Mouse (Mus musculus) c-Kit-positive CD71-positive TER-119-positive erythroid progenitor cells, embryonic 14.5 days (primary cell): ENCODE data around the gene Rhox3e.
"Not testable (repeated sequence)": the region's sequence is repeated elsewhere in the genome, so short reads cannot be mapped to it uniquely, and the experiment has no call there.

Experiments
- DNase-seq: peaks from one replicate; pipeline ENCODE4 v3.0.0-alpha.2; 2013; ENCODE audit warnings: low spot score

The Rhox3e gene

DNA sequence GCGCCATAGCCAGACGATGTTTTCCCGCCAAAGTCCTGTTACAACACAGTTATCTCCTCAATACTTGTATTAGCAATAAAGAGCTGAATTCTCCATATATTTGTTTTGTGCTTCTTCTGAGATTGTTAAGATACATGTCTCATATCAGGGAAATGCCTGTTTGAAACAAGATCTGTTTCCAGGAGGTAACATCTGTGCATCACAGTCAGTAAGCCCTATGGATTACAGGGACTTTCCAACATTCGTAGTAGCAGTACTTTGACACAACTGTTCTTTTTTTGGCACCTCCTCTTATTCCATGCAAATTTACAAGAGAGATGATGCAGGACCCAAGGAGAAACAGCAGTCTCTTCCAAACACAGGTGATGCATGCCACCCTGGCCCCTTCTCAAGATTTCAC, at the start of gene Rhox3e:
Gene Rhox3e, plus strand, starts transcription at position 301 of the 400 bp plus-strand sequence.
- DNase-seq: not testable (repeated sequence)

DNA sequence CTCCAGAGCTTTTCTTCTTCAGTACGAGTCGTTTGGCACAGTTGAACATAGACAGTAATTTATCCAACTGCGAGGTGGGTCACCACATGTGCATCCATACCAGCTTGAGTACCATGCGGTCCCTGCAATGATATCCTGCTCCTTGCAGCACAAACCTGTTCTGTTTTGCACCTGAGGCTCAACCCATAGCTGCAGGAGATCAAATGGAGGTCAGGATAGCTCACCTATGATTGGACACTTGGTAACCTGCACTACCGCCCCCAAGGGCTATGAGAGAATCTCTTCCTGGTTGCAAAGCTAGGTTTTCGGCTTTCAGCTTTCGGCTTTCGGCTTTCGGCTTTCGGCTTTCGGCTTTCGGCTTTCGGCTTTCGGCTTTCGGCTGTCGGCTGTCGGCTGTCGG, 27.8 kb upstream of the Rhox3e start, which contains the start of gene Rhox4d:
Gene Rhox4d, plus strand, starts transcription at position 301 of the 400 bp plus-strand sequence.
- DNase-seq: not testable (repeated sequence)

DNA sequence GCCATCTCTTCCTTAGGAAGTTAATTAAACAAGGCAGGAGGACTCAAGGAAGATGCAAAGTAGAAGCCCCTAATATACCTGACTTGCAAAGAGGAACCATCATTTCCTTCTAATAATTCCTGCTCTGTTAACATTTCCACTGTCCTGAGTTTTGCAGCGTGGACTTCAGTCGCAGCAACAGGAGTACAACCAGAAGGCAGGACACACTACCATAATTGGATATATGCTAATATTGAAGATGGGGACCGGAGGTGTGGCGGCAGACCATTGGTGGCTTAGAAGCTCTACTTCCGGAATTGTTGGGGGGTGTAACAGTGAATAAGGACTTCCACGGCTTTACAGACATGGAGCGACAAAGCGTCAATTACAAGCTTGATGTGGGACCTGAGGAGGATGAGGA, 11.7 kb upstream of the Rhox3e start, which contains the start of gene Rhox2e:
Gene Rhox2e, plus strand, starts transcription at position 301 of the 400 bp plus-strand sequence.
- DNase-seq: not testable (repeated sequence)

DNA sequence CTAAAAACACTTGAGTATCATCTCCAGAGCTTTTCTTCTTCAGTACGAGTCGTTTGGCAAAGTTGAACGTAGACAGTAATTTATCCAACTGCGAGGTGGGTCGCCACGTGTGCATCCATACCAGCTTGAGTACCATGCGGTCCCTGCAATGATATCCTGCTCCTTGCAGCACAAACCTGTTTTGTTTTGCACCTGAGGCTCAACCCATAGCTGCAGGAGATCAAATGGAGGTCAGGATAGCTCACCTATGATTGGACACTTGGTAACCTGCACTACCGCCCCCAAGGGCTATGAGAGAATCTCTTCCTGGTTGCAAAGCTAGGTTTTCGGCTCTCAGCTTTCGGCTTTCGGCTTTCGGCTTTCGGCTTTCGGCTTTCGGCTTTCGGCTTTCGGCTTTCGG, 15.3 kb downstream of the Rhox3e start, which contains the start of gene Rhox4e:
Gene Rhox4e, plus strand, starts transcription at position 301 of the 400 bp plus-strand sequence.
- DNase-seq: not testable (repeated sequence)

DNA sequence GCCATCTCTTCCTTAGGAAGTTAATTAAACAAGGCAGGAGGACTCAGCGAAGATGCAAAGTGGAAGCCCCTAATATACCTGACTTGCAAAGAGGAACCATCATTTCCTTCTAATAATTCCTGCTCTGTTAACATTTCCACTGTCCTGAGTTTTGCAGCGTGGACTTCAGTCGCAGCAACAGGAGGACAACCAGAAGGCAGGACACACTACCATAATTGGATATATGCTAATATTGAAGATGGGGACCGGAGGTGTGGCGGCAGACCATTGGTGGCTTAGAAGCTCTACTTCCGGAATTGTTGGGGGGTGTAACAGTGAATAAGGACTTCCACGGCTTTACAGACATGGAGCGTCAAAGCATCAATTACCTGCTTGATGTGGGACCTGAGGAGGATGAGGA, 29.3 kb downstream of the Rhox3e start, which contains the start of gene Rhox2f:
Gene Rhox2f, plus strand, starts transcription at position 301 of the 400 bp plus-strand sequence.
- DNase-seq: not testable (repeated sequence)

DNA sequence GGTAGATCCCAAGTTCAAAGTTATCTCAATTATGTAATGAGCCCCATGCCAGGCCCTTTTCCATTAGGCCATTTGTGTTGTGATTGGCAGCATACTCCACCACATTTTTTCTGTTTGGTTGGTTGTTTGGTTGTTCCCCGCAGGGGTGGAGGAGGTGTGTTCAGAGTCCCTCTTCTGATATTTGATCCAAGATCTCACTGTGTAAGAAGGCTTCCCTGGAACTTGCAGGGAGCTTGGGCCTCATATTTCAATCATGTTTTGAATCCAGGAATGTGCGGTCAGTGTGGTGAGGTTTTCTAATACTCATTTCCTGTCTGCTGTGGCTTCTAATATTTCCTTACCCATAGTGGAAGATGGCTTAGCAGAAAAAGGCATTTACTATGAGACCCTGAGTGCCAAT, 30.8 kb downstream of the Rhox3e start:
- DNase-seq: not testable (repeated sequence)

DNA sequence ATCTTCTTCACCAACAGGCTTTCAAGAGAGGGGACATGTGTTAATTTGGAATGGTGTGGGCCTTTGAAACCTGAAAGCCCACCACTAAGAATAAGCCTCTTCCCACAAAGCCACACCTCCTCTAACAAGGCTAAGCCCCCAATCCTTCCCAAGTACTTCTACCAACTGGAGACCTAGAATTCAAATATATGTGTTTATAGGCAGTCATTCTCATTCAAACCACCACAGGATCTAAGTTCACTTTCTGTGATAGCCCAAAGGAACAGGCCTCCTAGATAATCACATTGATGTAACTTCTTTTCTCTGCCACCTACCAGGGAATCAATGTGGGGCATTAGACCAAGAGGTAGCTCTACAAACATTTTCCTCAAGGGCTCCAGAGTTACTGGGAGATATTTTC, 38.9 kb downstream of the Rhox3e start, which contains the start of gene Rhox3f:
Gene Rhox3f, plus strand, starts transcription at position 301 of the 400 bp plus-strand sequence.
- not testable (repeated sequence) for DNase-seq
